Mouse (Mus musculus) testis, adult 2 months (tissue): ENCODE measurements around the gene Mapkapk2. TPM values are rescaled to one million over a fixed set of nuclear protein-coding genes. Genes with fewer than 3 reads are reported as not detected.

Experiments used
- H3K27ac ChIP-seq: fragments of 200-500 bp; 2 replicates; pipeline ENCODE4 v1.5.1; 2012; ENCODE audit warnings: low read depth, low read length; ENCODE audit not compliant: control insufficient read depth, insufficient read depth
- H3K27me3 ChIP-seq: fragments of 200-500 bp; 2 replicates; pipeline ENCODE4 v1.6.1; 2012; ENCODE audit warnings: mild to moderate bottlenecking, low read length, moderate library complexity; ENCODE audit not compliant: control insufficient read depth, insufficient read depth
- H3K36me3 ChIP-seq: fragments of 200-500 bp; 2 replicates; pipeline ENCODE4 v1.6.1; 2012; ENCODE audit warnings: mild to moderate bottlenecking, low read length; ENCODE audit not compliant: control insufficient read depth, insufficient read depth
- H3K4me1 ChIP-seq: fragments of 200-500 bp; 2 replicates; pipeline ENCODE4 v1.6.1; 2012; ENCODE audit warnings: low read length; ENCODE audit not compliant: control insufficient read depth, insufficient read depth
- H3K4me3 ChIP-seq: fragments of 200-500 bp; 2 replicates; pipeline ENCODE4 v1.5.1; 2012; ENCODE audit warnings: low read depth, mild to moderate bottlenecking, low read length, moderate library complexity, mixed read lengths; ENCODE audit not compliant: control insufficient read depth
- CTCF ChIP-seq: fragments of 200-500 bp; IDR thresholded peaks from 2 replicates; pipeline ENCODE4 v1.5.1; 2012; ENCODE audit warnings: low read depth, mild to moderate bottlenecking, inconsistent platforms, low read length, moderate library complexity; ENCODE audit not compliant: control insufficient read depth, insufficient read depth, insufficient replicate concordance
- POLR2A ChIP-seq: fragments of 200-500 bp; IDR thresholded peaks from 2 replicates; pipeline ENCODE4 v1.6.1; 2012; ENCODE audit warnings: low read depth, mild to moderate bottlenecking, inconsistent platforms, low read length, moderate library complexity; ENCODE audit not compliant: control insufficient read depth
- polyA plus RNA-seq: library from polyadenylated mRNA; depleted of rRNA; stranded (reverse); fragments of >200 nt; gene quantifications from 2 replicates; pipeline ENCODE4 v1.2.3, GENCODE M21; 2012

Gene Mapkapk2
- polyA plus RNA-seq, 1 experiment, result 14.7 TPM

DNA sequence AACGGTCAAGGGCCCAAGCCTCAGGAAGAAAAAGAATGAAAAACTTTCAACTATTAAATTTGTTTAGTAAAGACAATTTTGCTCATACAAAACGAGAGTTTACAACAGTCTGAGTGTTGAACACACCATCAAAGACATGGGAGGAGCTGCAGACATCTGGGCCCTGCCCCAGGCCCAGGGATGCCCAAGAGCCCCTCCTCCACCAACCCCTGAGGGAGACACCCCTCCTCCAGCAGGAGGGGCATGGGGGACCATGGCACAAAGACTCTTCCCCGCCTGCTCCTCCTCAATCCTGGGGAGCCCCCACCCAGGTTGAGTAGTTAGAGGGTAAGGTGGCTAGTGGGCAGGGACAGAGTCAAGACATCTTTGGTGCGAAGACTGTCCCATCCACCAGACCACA, 44.0 kb downstream of the Mapkapk2 start:
- Histone ChIP-seq H3K4me1 (no peaks in the 10 kb centered on the region; the same call in 1 of the 2 replicates), H3K36me3 (no peaks in the 10 kb centered on the region), H3K4me3 (no peak overlapping the region), H3K27me3 (no peaks in the 10 kb centered on the region), H3K27ac (no peak overlapping the region)
- TF ChIP-seq POLR2A, result no peak
- TF ChIP-seq CTCF, result no peak

DNA sequence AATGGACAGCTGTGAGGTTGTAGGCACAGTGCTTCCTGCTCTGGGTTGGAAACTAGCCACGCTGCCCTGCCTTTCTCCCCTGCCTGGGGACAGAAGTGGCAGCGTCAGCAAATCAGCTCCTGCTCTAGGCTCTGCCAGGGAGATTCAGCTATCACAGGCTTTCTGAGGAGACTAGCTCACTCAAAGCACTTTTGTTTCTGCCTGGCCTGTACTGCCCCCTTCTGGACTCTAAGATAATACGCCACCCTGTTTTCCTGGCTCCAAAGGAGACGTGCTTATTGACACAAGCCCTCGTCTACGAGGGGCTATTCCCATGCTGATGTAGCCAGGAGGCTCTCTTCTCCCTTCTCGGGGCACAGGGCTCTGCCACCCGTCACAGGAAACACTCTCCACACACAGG, 44.4 kb downstream of the Mapkapk2 start:
- no peak overlapping the region for H3K4me3 ChIP-seq
- no peak overlapping the region for H3K27ac ChIP-seq
- H3K4me1 ChIP-seq, result no peaks in the 10 kb centered on the region; the same call in 1 of the 2 replicates
- H3K36me3 ChIP-seq, result no peaks in the 10 kb centered on the region
- TF ChIP-seq CTCF, result 0 out of 2 replicates have a peak, but pooled peaks have one; percentile 3
- TF ChIP-seq POLR2A, result no peak
- no peaks in the 10 kb centered on the region for H3K27me3 ChIP-seq

- no peak overlapping the region for H3K4me3 ChIP-seq
- H3K27ac ChIP-seq, result no peak overlapping the region
- no peak for TF ChIP-seq CTCF
- no peak for TF ChIP-seq POLR2A
- H3K4me1 ChIP-seq, result no peaks in the 10 kb centered on the region; the same call in 1 of the 2 replicates
- H3K27me3 ChIP-seq, result no peaks in the 10 kb centered on the region
- H3K36me3 ChIP-seq, result no peaks in the 10 kb centered on the region
These were observed 46.6 kb downstream of the Mapkapk2 start for GRCm38 (mm10) chr1:131051073-131051472.

GRCm38 (mm10) chr1:131050617-131051016, 47.0 kb downstream of the Mapkapk2 start:
- Histone ChIP-seq H3K36me3 (no peaks in the 10 kb centered on the region), H3K4me3 (no peak overlapping the region), H3K27ac (no peak overlapping the region), H3K27me3 (no peaks in the 10 kb centered on the region), H3K4me1 (no peaks in the 10 kb centered on the region; the same call in 1 of the 2 replicates)
- TF ChIP-seq CTCF (no peak), POLR2A (no peak)

DNA sequence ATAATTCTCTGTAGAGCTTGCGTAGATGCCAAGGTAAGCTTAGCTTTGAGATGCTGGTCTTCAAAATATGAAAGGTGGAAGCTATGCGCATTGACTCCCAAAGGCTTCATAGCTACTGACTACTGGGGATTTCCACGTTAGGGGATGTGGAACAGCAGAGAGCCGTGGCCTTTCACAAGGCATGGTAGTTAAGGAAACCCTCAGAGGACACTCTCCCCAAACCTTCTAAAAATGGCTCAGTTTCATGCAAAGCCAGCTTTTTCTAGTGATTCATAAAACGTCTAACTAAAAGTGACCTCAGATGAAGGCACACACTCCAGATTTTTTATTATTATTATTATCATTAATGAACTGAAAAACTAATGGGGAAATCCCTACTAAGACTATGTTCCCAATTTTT, 47.6 kb downstream of the Mapkapk2 start:
- no peaks in the 10 kb centered on the region for H3K36me3 ChIP-seq
- H3K4me1 ChIP-seq, result no peaks in the 10 kb centered on the region; the same call in 1 of the 2 replicates
- TF ChIP-seq POLR2A (no peak), CTCF (no peak)
- no peaks in the 10 kb centered on the region for H3K27me3 ChIP-seq
- H3K27ac ChIP-seq, result no peak overlapping the region
- H3K4me3 ChIP-seq, result no peak overlapping the region

- no peak for TF ChIP-seq POLR2A
- no peak for TF ChIP-seq CTCF
- H3K4me3 ChIP-seq, result no peak overlapping the region
- H3K27me3 ChIP-seq, result no peaks in the 10 kb centered on the region
- H3K36me3 ChIP-seq, result no peaks in the 10 kb centered on the region
- H3K27ac ChIP-seq, result no peak overlapping the region
- no peaks in the 10 kb centered on the region; the same call in 1 of the 2 replicates for H3K4me1 ChIP-seq
These were observed 48.2 kb downstream of the Mapkapk2 start for GRCm38 (mm10) chr1:131049361-131049806.

- Histone ChIP-seq H3K27me3 (no peaks in the 10 kb centered on the region), H3K4me3 (no peak overlapping the region), H3K36me3 (no peaks in the 10 kb centered on the region), H3K27ac (no peak overlapping the region), H3K4me1 (no peaks in the 10 kb centered on the region; the same call in 1 of the 2 replicates)
- TF ChIP-seq CTCF, result no peak
- no peak for TF ChIP-seq POLR2A
These were observed 48.7 kb downstream of the Mapkapk2 start for GRCm38 (mm10) chr1:131048946-131049345.
